Mouse (Mus musculus) brain, adult 2 months (tissue): ENCODE results near the gene Myo6.

ENCODE experiments used
- DNase-seq: peaks from one replicate; pipeline ENCODE4 v3.0.0; 2011; ENCODE audit warnings: low read depth, low spot score

Myo6 gene

GRCm38 (mm10) chr9:80164611-80165474 is at the start of gene Myo6:
Myo6 (plus strand) TSS chr9:80165031.
- peak; percentile 97 for DNase-seq

- no peak for DNase-seq
Observed at GRCm38 (mm10) chr9:80145992-80146587, 18.7 kb upstream of the Myo6 start.

GRCm38 (mm10) chr9:80149594-80149993 is 15.2 kb upstream of the Myo6 start:
- no peak for DNase-seq

- peak; percentile 72 for DNase-seq
Observed at GRCm38 (mm10) chr9:80155277-80155676, 9.6 kb upstream of the Myo6 start.

GRCm38 (mm10) chr9:80156780-80157179 is 8.1 kb upstream of the Myo6 start:
- DNase-seq, result no peak

GRCm38 (mm10) chr9:80157840-80158465 is 6.9 kb upstream of the Myo6 start:
- no peak for DNase-seq

- peak; percentile 39 for DNase-seq
Observed at GRCm38 (mm10) chr9:80158937-80159336, 5.9 kb upstream of the Myo6 start.

GRCm38 (mm10) chr9:80161451-80161850 is 3.4 kb upstream of the Myo6 start:
- peak; percentile 52 for DNase-seq

- no peak for DNase-seq
Observed at GRCm38 (mm10) chr9:80163126-80163723, 1.6 kb upstream of the Myo6 start.

GRCm38 (mm10) chr9:80164191-80164590 is 640 bp upstream of the Myo6 start:
- DNase-seq, result peak; percentile 22

- peak; percentile 29 for DNase-seq
Observed at GRCm38 (mm10) chr9:80165690-80166089, 859 bp downstream of the Myo6 start.

- DNase-seq, result no peak
Observed at GRCm38 (mm10) chr9:80166425-80166824, 1.6 kb downstream of the Myo6 start.

GRCm38 (mm10) chr9:80167089-80167488 is 2.3 kb downstream of the Myo6 start:
- DNase-seq, result no peak

- DNase-seq, result peak; percentile 59
Observed at GRCm38 (mm10) chr9:80169551-80169950, 4.7 kb downstream of the Myo6 start.

GRCm38 (mm10) chr9:80171241-80171640 is 6.4 kb downstream of the Myo6 start:
- DNase-seq, result no peak

GRCm38 (mm10) chr9:80172396-80173222 is 7.8 kb downstream of the Myo6 start:
- DNase-seq, result no peak

- peak; percentile 76 for DNase-seq
Observed at GRCm38 (mm10) chr9:80173629-80174028, 8.8 kb downstream of the Myo6 start.

GRCm38 (mm10) chr9:80176696-80177478 is 12.1 kb downstream of the Myo6 start:
- DNase-seq, result peak; percentile 56

GRCm38 (mm10) chr9:80178670-80179069 is 13.8 kb downstream of the Myo6 start:
- peak; percentile 37 for DNase-seq

GRCm38 (mm10) chr9:80179688-80180087 is 14.9 kb downstream of the Myo6 start:
- DNase-seq, result no peak
